Mouse (Mus musculus) spleen, postnatal 14 days (tissue): ENCODE measurements around the gene A130010J15Rik.

Experiments
- DNase-seq, 2 experiments: peaks; one replicate each; pipeline ENCODE4 v3.0.0; 2021 to 2022; ENCODE audit warnings: low spot score in 2 of 2

Gene A130010J15Rik

GRCm38 (mm10) chr1:193200640-193201382 is 33.0 kb downstream of the A130010J15Rik start:
- peak in 1 of 2 experiments; percentile 19 for DNase-seq

- DNase-seq = peak; percentile 54 to 55
Measured at GRCm38 (mm10) chr1:193201383-193201778, 33.5 kb downstream of the A130010J15Rik start, which contains the start of gene Traf3ip3. Gene Traf3ip3 (minus strand): TSS chr1:193201703.

GRCm38 (mm10) chr1:193203821-193204220 is 36.0 kb downstream of the A130010J15Rik start:
- no peak for DNase-seq

- DNase-seq = no peak
Measured at GRCm38 (mm10) chr1:193205431-193205830, 37.6 kb downstream of the A130010J15Rik start.

- DNase-seq = no peak
Measured at GRCm38 (mm10) chr1:193207503-193207902, 39.7 kb downstream of the A130010J15Rik start, which contains the start of gene Lamb3. Gene Lamb3 (plus strand): TSS chr1:193207699.

- DNase-seq = peak; percentile 30 to 60
Measured at GRCm38 (mm10) chr1:193208178-193208577, 40.3 kb downstream of the A130010J15Rik start.

GRCm38 (mm10) chr1:193211371-193211770 is 43.5 kb downstream of the A130010J15Rik start:
- DNase-seq = no peak

GRCm38 (mm10) chr1:193214053-193214452 is 46.2 kb downstream of the A130010J15Rik start:
- no peak for DNase-seq

- no peak for DNase-seq
Measured at GRCm38 (mm10) chr1:193216000-193216399, 48.2 kb downstream of the A130010J15Rik start.

GRCm38 (mm10) chr1:193220408-193220807 is 52.6 kb downstream of the A130010J15Rik start:
- no peak for DNase-seq

- no peak for DNase-seq
Measured at GRCm38 (mm10) chr1:193225531-193225930, 57.7 kb downstream of the A130010J15Rik start.

GRCm38 (mm10) chr1:193226114-193226513 is 58.3 kb downstream of the A130010J15Rik start:
- DNase-seq = no peak

GRCm38 (mm10) chr1:193226724-193227522 is 59.1 kb downstream of the A130010J15Rik start:
- no peak for DNase-seq
